Comparison of ENCODE assay signal across 16 mouse cellular contexts in the genomic region with DNA sequence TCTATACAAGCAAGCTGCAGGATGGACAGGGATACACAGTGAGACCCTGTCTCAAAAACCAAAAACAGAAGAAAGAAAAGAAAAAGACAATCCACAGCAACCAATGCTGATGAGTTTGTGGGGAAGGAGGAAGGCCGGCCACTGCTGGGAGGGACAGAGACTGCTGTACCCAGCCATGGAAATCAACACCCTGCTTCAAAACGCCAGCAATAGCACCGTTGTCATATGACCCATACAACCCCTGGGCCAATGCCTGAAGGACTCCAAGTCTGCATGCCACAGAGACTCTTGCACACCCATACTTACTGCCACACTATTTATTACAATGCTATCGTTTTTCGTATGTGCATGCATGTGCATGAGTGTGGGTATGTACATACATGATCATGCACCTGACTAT.
"Had no signal": no experiment of that assay in that cellular context is flagged by ENCODE, and none has a peak within 500 bp of the region (broad histone marks: within the 10 kb centered on the region; RNA-seq: fewer than 3 reads in every experiment).

No protein-coding gene starts in this region.

- H3K27ac ChIP-seq: lung, embryonic 15.5 days; macrophage; midbrain, embryonic 13.5 days; midbrain, embryonic 15.5 days; neural tube, embryonic 12.5 days had no signal

- H3K4me1 ChIP-seq: lung, embryonic 15.5 days; megakaryocyte, embryonic 14.5 days; midbrain, embryonic 13.5 days; midbrain, embryonic 15.5 days; neural tube, embryonic 12.5 days had no signal

- H3K27me3 ChIP-seq: lung, embryonic 15.5 days; megakaryocyte, embryonic 14.5 days; midbrain, embryonic 13.5 days; midbrain, embryonic 15.5 days; neural tube, embryonic 12.5 days had no signal

- H3K9me3 ChIP-seq: lung, embryonic 15.5 days; midbrain, embryonic 13.5 days; midbrain, embryonic 15.5 days; neural tube, embryonic 12.5 days had no signal

- H3K4me2 ChIP-seq: lung, embryonic 15.5 days; midbrain, embryonic 11.5 days; midbrain, embryonic 13.5 days; midbrain, embryonic 15.5 days; neural tube, embryonic 12.5 days had no signal

- ATAC-seq: lung, postnatal 0 days; midbrain, embryonic 13.5 days; midbrain, embryonic 15.5 days had no signal

- DNase-seq: lung, adult 2 months; lung, postnatal 14 days; lung, postnatal 36 days; right cerebral cortex, postnatal 14 days; spleen, adult 18-20 months; thymus, adult 18-20 months; thymus, postnatal 14 days; thymus, postnatal 36 days had no signal

- H3K4me3 ChIP-seq: lung, embryonic 15.5 days; megakaryocyte, embryonic 14.5 days; midbrain, embryonic 13.5 days; midbrain, embryonic 15.5 days; neural tube, embryonic 12.5 days had no signal

- H3K9ac ChIP-seq: lung, embryonic 15.5 days; midbrain, embryonic 13.5 days; midbrain, embryonic 15.5 days; neural tube, embryonic 12.5 days had no signal
